Mouse (Mus musculus): ENCODE measurements around the gene Cep162. TPM values are rescaled to one million over a fixed set of nuclear protein-coding genes. Genes with fewer than 3 reads are reported as not detected.

The Cep162 gene
- polyA plus RNA-seq, 1 experiment from 2014 or later, result 6.0 TPM

DNA sequence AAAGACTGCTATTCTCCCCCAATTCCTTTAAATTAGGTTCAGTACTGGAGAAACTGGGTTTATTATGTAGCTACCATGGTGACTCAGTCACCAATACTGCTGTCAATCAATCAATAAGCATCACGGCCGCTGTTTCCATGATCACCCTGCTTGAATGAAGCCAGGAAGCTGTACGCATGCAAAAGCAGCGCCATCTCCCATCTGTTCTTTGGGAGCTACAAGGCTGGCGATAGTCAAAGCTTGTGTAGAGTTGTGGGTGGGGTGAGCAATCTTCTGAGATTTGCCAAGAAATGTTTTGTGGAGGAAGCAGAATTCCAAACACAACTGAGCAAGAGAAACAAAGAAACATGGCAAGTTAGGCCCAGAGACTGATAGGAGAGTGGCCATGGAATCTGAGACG, 52.9 kb downstream of the Cep162 start:
- Histone ChIP-seq H3K9me3 (replicated peaks; ENCODE audit: control insufficient read depth, low read length) (no peaks in the 10 kb centered on the region), H3K9ac (ENCODE audit: low read depth, low read length) (no peak overlapping the region), H3K36me3 (ENCODE audit: control insufficient read depth, insufficient read depth, low read length) (peaks cover 13% of the 10 kb centered on the region), H3K27ac (ENCODE audit: low read depth, low read length) (no peak overlapping the region), H3K27me3 (ENCODE audit: control insufficient read depth, insufficient read depth, low read length) (no peaks in the 10 kb centered on the region), H3K4me1 (ENCODE audit: control insufficient read depth, insufficient read depth, low read length) (no peaks in the 10 kb centered on the region), H3K4me2 (no peak overlapping the region), H3K4me3 (ENCODE audit: low read depth, low read length) (no peak overlapping the region)
- 86% methylated on average over 6 of the region's 6 CpGs for WGBS (ENCODE audit: insufficient replicate concordance)
- ATAC-seq (replicated peaks; ENCODE audit: insufficient number of reproducible peaks, low FRiP score, low TSS enrichment), result no peak

GRCm38 (mm10) chr9:87200919-87201318, 54.4 kb downstream of the Cep162 start:
- no peak for ATAC-seq (replicated peaks; ENCODE audit: insufficient number of reproducible peaks, low FRiP score, low TSS enrichment)
- Histone ChIP-seq H3K27ac (ENCODE audit: low read depth, low read length) (no peak overlapping the region), H3K9me3 (replicated peaks; ENCODE audit: control insufficient read depth, low read length) (no peaks in the 10 kb centered on the region), H3K27me3 (ENCODE audit: control insufficient read depth, insufficient read depth, low read length) (no peaks in the 10 kb centered on the region), H3K4me1 (ENCODE audit: control insufficient read depth, insufficient read depth, low read length) (no peaks in the 10 kb centered on the region), H3K4me3 (ENCODE audit: low read depth, low read length) (no peak overlapping the region), H3K9ac (ENCODE audit: low read depth, low read length) (no peak overlapping the region), H3K36me3 (ENCODE audit: control insufficient read depth, insufficient read depth, low read length) (peaks cover 13% of the 10 kb centered on the region), H3K4me2 (no peak overlapping the region)
- 90% methylated on average over 4 of the region's 4 CpGs for WGBS (ENCODE audit: insufficient replicate concordance)

- H3K27me3 ChIP-seq (ENCODE audit: control insufficient read depth, insufficient read depth, low read length), result no peaks in the 10 kb centered on the region
- H3K4me1 ChIP-seq (ENCODE audit: control insufficient read depth, insufficient read depth, low read length), result no peaks in the 10 kb centered on the region
- H3K4me3 ChIP-seq (ENCODE audit: low read depth, low read length), result no peak overlapping the region
- H3K9me3 ChIP-seq (replicated peaks; ENCODE audit: control insufficient read depth, low read length), result no peaks in the 10 kb centered on the region
- 81% methylated on average over 5 of the region's 5 CpGs for WGBS (ENCODE audit: insufficient replicate concordance)
- no peak overlapping the region for H3K9ac ChIP-seq (ENCODE audit: low read depth, low read length)
- no peak overlapping the region for H3K4me2 ChIP-seq
- H3K36me3 ChIP-seq (ENCODE audit: control insufficient read depth, insufficient read depth, low read length), result peaks cover 13% of the 10 kb centered on the region
- ATAC-seq (replicated peaks; ENCODE audit: insufficient number of reproducible peaks, low FRiP score, low TSS enrichment), result no peak
- H3K27ac ChIP-seq (ENCODE audit: low read depth, low read length), result no peak overlapping the region
These were observed 54.9 kb downstream of the Cep162 start for GRCm38 (mm10) chr9:87200426-87200825.

DNA sequence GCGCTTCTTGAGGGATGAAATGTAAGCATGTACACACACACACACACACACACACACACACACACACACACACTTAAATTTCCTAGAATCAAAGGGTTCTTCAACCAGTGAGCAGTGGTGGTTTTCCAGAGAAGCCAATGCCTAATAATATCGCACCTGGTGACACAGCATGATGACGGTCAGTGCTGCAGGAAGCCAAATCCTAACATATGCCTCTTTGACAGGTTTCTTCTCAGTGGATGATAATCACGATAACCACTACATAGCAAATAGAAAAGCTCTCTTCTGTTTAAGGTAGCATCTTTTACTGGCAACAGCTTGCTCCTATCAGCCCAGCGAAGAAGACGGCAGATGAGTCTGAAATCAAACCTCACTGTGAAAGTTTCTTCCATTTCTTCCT, 57.3 kb downstream of the Cep162 start:
- WGBS (ENCODE audit: insufficient replicate concordance), result 82% methylated on average over 6 of the region's 6 CpGs

DNA sequence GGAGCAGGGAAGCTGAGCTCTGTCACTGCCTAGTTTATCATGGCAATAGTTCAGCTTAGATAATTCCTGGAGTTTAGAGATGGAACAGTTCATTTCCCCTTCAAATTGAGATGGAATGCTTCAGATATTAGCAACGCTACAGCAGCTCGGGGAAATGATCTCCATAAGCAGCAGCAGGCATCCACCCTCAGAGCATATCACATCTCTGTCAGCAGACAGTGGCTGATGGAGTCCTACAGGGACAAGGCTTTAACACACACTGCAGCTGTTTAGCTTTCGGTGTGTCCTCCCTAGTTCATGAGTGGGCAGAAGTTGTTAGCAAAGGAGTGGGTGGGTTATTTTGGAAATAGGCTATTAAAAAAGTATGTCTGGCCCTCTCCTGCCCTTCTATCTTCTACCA, 58.1 kb downstream of the Cep162 start:
- 83% methylated on average over 3 of the region's 3 CpGs for WGBS (ENCODE audit: insufficient replicate concordance)
- no peak for ATAC-seq (replicated peaks; ENCODE audit: insufficient number of reproducible peaks, low FRiP score, low TSS enrichment)
- Histone ChIP-seq H3K4me2 (no peak overlapping the region), H3K36me3 (ENCODE audit: control insufficient read depth, insufficient read depth, low read length) (peaks cover 11% of the 10 kb centered on the region), H3K4me3 (ENCODE audit: low read depth, low read length) (no peak overlapping the region), H3K4me1 (ENCODE audit: control insufficient read depth, insufficient read depth, low read length) (no peaks in the 10 kb centered on the region), H3K27ac (ENCODE audit: low read depth, low read length) (no peak overlapping the region), H3K9ac (ENCODE audit: low read depth, low read length) (no peak overlapping the region), H3K9me3 (replicated peaks; ENCODE audit: control insufficient read depth, low read length) (no peaks in the 10 kb centered on the region), H3K27me3 (ENCODE audit: control insufficient read depth, insufficient read depth, low read length) (no peaks in the 10 kb centered on the region)

More for the DNA sequence above, 57.3 kb downstream of the Cep162 start:
- Histone ChIP-seq H3K9me3 (replicated peaks; ENCODE audit: control insufficient read depth, low read length) (no peaks in the 10 kb centered on the region), H3K4me1 (ENCODE audit: control insufficient read depth, insufficient read depth, low read length) (no peaks in the 10 kb centered on the region), H3K4me3 (ENCODE audit: low read depth, low read length) (no peak overlapping the region), H3K4me2 (no peak overlapping the region), H3K9ac (ENCODE audit: low read depth, low read length) (no peak overlapping the region), H3K36me3 (ENCODE audit: control insufficient read depth, insufficient read depth, low read length) (peaks cover 9% of the 10 kb centered on the region), H3K27ac (ENCODE audit: low read depth, low read length) (no peak overlapping the region), H3K27me3 (ENCODE audit: control insufficient read depth, insufficient read depth, low read length) (no peaks in the 10 kb centered on the region)
- no peak for ATAC-seq (replicated peaks; ENCODE audit: insufficient number of reproducible peaks, low FRiP score, low TSS enrichment)

- Histone ChIP-seq H3K9ac (ENCODE audit: low read depth, low read length) (no peak overlapping the region), H3K4me3 (ENCODE audit: low read depth, low read length) (no peak overlapping the region), H3K4me2 (no peak overlapping the region), H3K36me3 (ENCODE audit: control insufficient read depth, insufficient read depth, low read length) (peaks cover 21% of the 10 kb centered on the region), H3K27me3 (ENCODE audit: control insufficient read depth, insufficient read depth, low read length) (no peaks in the 10 kb centered on the region), H3K27ac (ENCODE audit: low read depth, low read length) (no peak overlapping the region), H3K9me3 (replicated peaks; ENCODE audit: control insufficient read depth, low read length) (0 out of 2 replicates have a peak, but pooled peaks cover 2% of the 10 kb centered on the region), H3K4me1 (ENCODE audit: control insufficient read depth, insufficient read depth, low read length) (no peaks in the 10 kb centered on the region)
- 83% methylated on average over 1 of the region's 1 CpGs for WGBS (ENCODE audit: insufficient replicate concordance)
- ATAC-seq (replicated peaks; ENCODE audit: insufficient number of reproducible peaks, low FRiP score, low TSS enrichment), result no peak
These were observed 61.6 kb downstream of the Cep162 start for GRCm38 (mm10) chr9:87193721-87194120.

GRCm38 (mm10) chr9:87187336-87187735, 68.0 kb downstream of the Cep162 start:
- Histone ChIP-seq H3K27me3 (ENCODE audit: control insufficient read depth, insufficient read depth, low read length) (no peaks in the 10 kb centered on the region), H3K4me1 (ENCODE audit: control insufficient read depth, insufficient read depth, low read length) (no peaks in the 10 kb centered on the region), H3K9me3 (replicated peaks; ENCODE audit: control insufficient read depth, low read length) (0 out of 2 replicates have a peak, but pooled peaks cover 2% of the 10 kb centered on the region), H3K27ac (ENCODE audit: low read depth, low read length) (no peak overlapping the region), H3K36me3 (ENCODE audit: control insufficient read depth, insufficient read depth, low read length) (peaks cover 10% of the 10 kb centered on the region), H3K4me2 (no peak overlapping the region), H3K9ac (ENCODE audit: low read depth, low read length) (no peak overlapping the region), H3K4me3 (ENCODE audit: low read depth, low read length) (no peak overlapping the region)
- 91% methylated on average over 4 of the region's 4 CpGs for WGBS (ENCODE audit: insufficient replicate concordance)
- ATAC-seq (replicated peaks; ENCODE audit: insufficient number of reproducible peaks, low FRiP score, low TSS enrichment), result no peak

DNA sequence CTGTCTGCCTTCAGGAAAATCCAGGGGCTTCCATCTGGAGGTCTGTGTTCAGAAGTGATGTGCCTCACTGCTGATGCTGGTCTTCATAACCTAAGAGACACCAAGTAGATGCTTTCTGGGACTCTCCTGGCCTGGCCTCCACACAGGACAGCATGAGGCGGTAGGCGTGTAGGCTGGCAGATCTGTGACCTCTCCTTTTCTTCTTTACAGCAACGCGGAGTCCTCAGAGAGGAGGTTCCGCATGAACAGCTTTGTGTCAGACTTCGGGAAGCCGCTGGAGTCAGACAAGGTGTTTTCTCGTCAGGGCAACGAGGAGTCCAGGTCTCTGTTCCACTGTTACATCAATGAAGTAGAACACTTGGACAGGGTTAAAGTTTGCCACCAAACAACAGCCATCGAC, 73.1 kb downstream of the Cep162 start:
- Histone ChIP-seq H3K4me2 (no peak overlapping the region), H3K27me3 (ENCODE audit: control insufficient read depth, insufficient read depth, low read length) (no peaks in the 10 kb centered on the region), H3K9ac (ENCODE audit: low read depth, low read length) (no peak overlapping the region), H3K9me3 (replicated peaks; ENCODE audit: control insufficient read depth, low read length) (no peaks in the 10 kb centered on the region), H3K36me3 (ENCODE audit: control insufficient read depth, insufficient read depth, low read length) (no peaks in the 10 kb centered on the region), H3K4me1 (ENCODE audit: control insufficient read depth, insufficient read depth, low read length) (no peaks in the 10 kb centered on the region), H3K27ac (ENCODE audit: low read depth, low read length) (no peak overlapping the region), H3K4me3 (ENCODE audit: low read depth, low read length) (no peak overlapping the region)
- WGBS (ENCODE audit: insufficient replicate concordance), result 90% methylated on average over 10 of the region's 10 CpGs
- ATAC-seq (replicated peaks; ENCODE audit: insufficient number of reproducible peaks, low FRiP score, low TSS enrichment), result no peak

DNA sequence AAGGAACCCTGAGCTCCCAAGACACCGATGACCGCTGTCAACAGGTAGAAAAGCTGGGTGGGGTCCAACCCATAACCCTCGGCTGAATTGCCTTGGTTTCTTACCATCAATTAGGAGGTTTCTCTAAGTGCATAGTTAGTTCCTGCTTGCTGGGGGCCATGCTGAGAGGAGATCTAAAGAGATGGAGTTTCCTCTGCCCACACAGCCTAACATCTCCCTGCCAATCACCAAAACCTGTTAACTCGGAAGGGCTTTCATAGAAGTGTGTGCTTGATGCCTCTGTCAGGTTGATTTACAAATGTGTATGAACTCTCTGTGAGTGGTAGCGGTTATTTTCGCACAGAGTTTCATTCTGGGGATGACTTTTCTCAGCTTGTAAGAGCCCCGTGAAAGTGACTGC, 76.8 kb downstream of the Cep162 start:
- 47% methylated on average over 7 of the region's 7 CpGs for WGBS (ENCODE audit: insufficient replicate concordance)
- Histone ChIP-seq H3K9me3 (replicated peaks; ENCODE audit: control insufficient read depth, low read length) (no peaks in the 10 kb centered on the region), H3K36me3 (ENCODE audit: control insufficient read depth, insufficient read depth, low read length) (no peaks in the 10 kb centered on the region), H3K9ac (ENCODE audit: low read depth, low read length) (no peak overlapping the region), H3K4me3 (ENCODE audit: low read depth, low read length) (no peak overlapping the region), H3K27ac (ENCODE audit: low read depth, low read length) (no peak overlapping the region), H3K4me1 (ENCODE audit: control insufficient read depth, insufficient read depth, low read length) (no peaks in the 10 kb centered on the region), H3K4me2 (no peak overlapping the region), H3K27me3 (ENCODE audit: control insufficient read depth, insufficient read depth, low read length) (no peaks in the 10 kb centered on the region)
- ATAC-seq (replicated peaks; ENCODE audit: insufficient number of reproducible peaks, low FRiP score, low TSS enrichment), result no peak
